Mouse (Mus musculus) myocyte (in vitro differentiated cells): ENCODE data around the gene Tmem38a. TPM values are rescaled to one million over a fixed set of nuclear protein-coding genes. Genes with fewer than 3 reads are reported as not detected.

Experiments used
- H3K27me3 ChIP-seq: one replicate; pipeline ENCODE4 v1.6.1; 2011; ENCODE audit not compliant: control insufficient read depth, insufficient read depth, insufficient read length
- H3K36me3 ChIP-seq: one replicate; pipeline ENCODE4 v1.6.1; 2011; ENCODE audit not compliant: control insufficient read depth, insufficient read depth
- H3K4me2 ChIP-seq: one replicate; pipeline ENCODE4 v1.6.1; 2011; ENCODE audit warnings: low read depth, control low read depth
- H3K4me3 ChIP-seq: one replicate; pipeline ENCODE4 v1.5.1; 2011; ENCODE audit warnings: mild to moderate bottlenecking, control low read depth, moderate library complexity
- H3K79me2 ChIP-seq: one replicate; pipeline ENCODE4 v1.6.1; 2011; ENCODE audit not compliant: control insufficient read depth, insufficient read depth
- H3ac ChIP-seq: one replicate; pipeline ENCODE4 v1.6.1; 2011; ENCODE audit not compliant: control insufficient read depth, insufficient read length
- CEBPB ChIP-seq: IDR thresholded peaks from 2 replicates; pipeline ENCODE4 v1.6.1; 2011; ENCODE audit warnings: mild to moderate bottlenecking, moderate library complexity; ENCODE audit not compliant: poor library complexity, insufficient read depth, severe bottlenecking
- E2F4 ChIP-seq: IDR thresholded peaks from one replicate; pipeline ENCODE4 v1.6.1; 2011; ENCODE audit warnings: mild to moderate bottlenecking, control low read depth, moderate library complexity; ENCODE audit not compliant: insufficient read depth
- MAX ChIP-seq: IDR thresholded peaks from one replicate; pipeline ENCODE4 v1.6.1; 2011; ENCODE audit warnings: low read depth, mild to moderate bottlenecking, control low read depth
- MYOD1 ChIP-seq, 3 experiments: IDR thresholded peaks; one replicate each; pipeline ENCODE4 v1.6.1; 2011; ENCODE audit warnings: control low read depth in 2 of 3, low read depth in 2 of 3, mild to moderate bottlenecking in 2 of 3, moderate library complexity in 1 of 3; ENCODE audit not compliant: insufficient read length in 2 of 3, control insufficient read depth in 1 of 3
- MYOG ChIP-seq, 3 experiments: IDR thresholded peaks; one replicate each; pipeline ENCODE4 v1.6.1; 2011; ENCODE audit warnings: control low read depth in 2 of 3, low read depth in 2 of 3, mild to moderate bottlenecking in 2 of 3; ENCODE audit not compliant: insufficient read length in 2 of 3, control insufficient read depth in 1 of 3, insufficient read depth in 1 of 3
- POLR2A ChIP-seq: IDR thresholded peaks from one replicate; pipeline ENCODE4 v1.6.1; 2011; ENCODE audit warnings: low read depth, mild to moderate bottlenecking, control low read depth, moderate library complexity; ENCODE audit not compliant: insufficient read length
- POLR2AphosphoS2 ChIP-seq: IDR thresholded peaks from one replicate; pipeline ENCODE4 v1.6.1; 2011; ENCODE audit warnings: low read depth, control low read depth; ENCODE audit not compliant: insufficient read length
- REST ChIP-seq: IDR thresholded peaks from one replicate; pipeline ENCODE4 v1.6.1; 2011; ENCODE audit warnings: mild to moderate bottlenecking, control low read depth, moderate library complexity; ENCODE audit not compliant: insufficient read depth, insufficient read length
- SRF ChIP-seq: IDR thresholded peaks from one replicate; pipeline ENCODE4 v1.6.1; 2011; ENCODE audit warnings: low read depth; ENCODE audit not compliant: control insufficient read depth, insufficient read length
- TCF12 ChIP-seq: IDR thresholded peaks from one replicate; pipeline ENCODE4 v1.6.1; 2011; ENCODE audit warnings: mild to moderate bottlenecking, control low read depth; ENCODE audit not compliant: poor library complexity, insufficient read depth, severe bottlenecking
- TCF3 ChIP-seq: IDR thresholded peaks from one replicate; pipeline ENCODE4 v1.6.1; 2011; ENCODE audit warnings: low read depth, control low read depth; ENCODE audit not compliant: insufficient read length
- USF1 ChIP-seq: IDR thresholded peaks from one replicate; pipeline ENCODE4 v1.6.1; 2011; ENCODE audit warnings: low read depth, mild to moderate bottlenecking, control low read depth, moderate library complexity
- polyA plus RNA-seq: library from polyadenylated mRNA; unstranded; fragments of >200 nt; fragmentation: generic; extraction: Trizol; gene quantifications from one replicate; pipeline ENCODE4 v1.2.1, GENCODE M21; 2012; ENCODE audit warnings: missing spikeins

Tmem38a gene
- polyA plus RNA-seq, 1 experiment: 351 TPM

DNA sequence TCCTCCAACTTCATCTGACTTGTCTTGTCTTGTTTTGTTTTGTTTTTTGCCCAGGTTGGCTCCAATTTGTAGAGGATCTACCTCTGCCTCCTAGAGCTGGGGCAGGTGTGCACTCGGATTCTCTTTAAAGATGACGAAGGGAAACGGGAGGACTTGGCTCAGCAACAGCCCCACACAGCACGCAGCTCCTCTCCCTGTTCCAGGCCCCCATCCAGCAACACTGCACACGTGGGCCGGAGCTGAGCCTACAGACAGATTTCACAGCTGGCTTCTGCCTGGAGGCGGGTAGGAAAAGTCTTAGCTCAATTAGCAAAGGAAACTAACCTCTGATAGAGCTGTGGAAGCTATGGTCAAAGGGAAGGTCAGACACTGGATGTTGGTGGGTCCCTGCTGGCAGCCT, 17.4 kb downstream of the Tmem38a start:
- Histone ChIP-seq H3K79me2 (no peaks in the 10 kb centered on the region), H3K36me3 (no peaks in the 10 kb centered on the region), H3K4me2 (peak overlapping the region; percentile 42), H3K4me3 (no peak overlapping the region), H3ac (no peak overlapping the region), H3K27me3 (no peaks in the 10 kb centered on the region)
- TF ChIP-seq POLR2AphosphoS2 (no peak), MYOG (IDR thresholded peaks at IDR 0.05; ENCODE audit: control insufficient read depth in 1 of 3, insufficient read depth in 1 of 3, insufficient read length in 2 of 3, low read depth in 2 of 3) (peak in 1 of 3 experiments; percentile 2), MYOD1 (IDR thresholded peaks at IDR 0.05; ENCODE audit: control insufficient read depth in 1 of 3, insufficient read length in 2 of 3, low read depth in 2 of 3) (peak in 1 of 3 experiments; percentile 25), USF1 (peak; percentile 3)

DNA sequence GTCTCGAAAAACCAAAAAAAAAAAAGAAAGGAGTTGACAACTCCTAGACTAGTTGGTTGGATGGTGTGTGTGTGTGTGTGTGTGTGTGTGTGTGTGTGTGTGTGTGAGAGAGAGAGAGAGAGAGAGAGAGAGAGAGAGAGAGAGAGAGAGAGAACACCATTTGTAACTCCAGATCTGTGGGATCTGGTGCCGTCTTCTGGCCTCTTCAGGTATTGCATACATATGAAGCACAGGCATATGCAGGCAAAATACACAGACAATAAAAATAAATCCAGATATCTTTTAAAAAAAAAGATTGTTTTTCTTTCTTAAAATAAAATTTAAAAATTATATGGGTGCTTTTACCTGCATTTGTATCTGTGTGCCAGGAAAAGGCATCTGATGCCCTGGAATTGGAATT, 18.3 kb downstream of the Tmem38a start:
- H3K4me3 ChIP-seq: no peak overlapping the region
- no peak overlapping the region for H3K4me2 ChIP-seq
- no peak for TF ChIP-seq MAX
- no peak for TF ChIP-seq TCF3
- no peak for TF ChIP-seq USF1
- TF ChIP-seq POLR2A: no peak
- no peak for TF ChIP-seq E2F4
- TF ChIP-seq MYOG (IDR thresholded peaks at IDR 0.05; ENCODE audit: control insufficient read depth in 1 of 3, insufficient read depth in 1 of 3, insufficient read length in 2 of 3, low read depth in 2 of 3): no peak
- no peak for TF ChIP-seq REST
- no peak for TF ChIP-seq POLR2AphosphoS2
- no peak for TF ChIP-seq CEBPB
- TF ChIP-seq MYOD1 (IDR thresholded peaks at IDR 0.05; ENCODE audit: control insufficient read depth in 1 of 3, insufficient read length in 2 of 3, low read depth in 2 of 3): no peak
- no peak for TF ChIP-seq TCF12
- TF ChIP-seq SRF: no peak
- no peaks in the 10 kb centered on the region for H3K36me3 ChIP-seq
- H3K79me2 ChIP-seq: no peaks in the 10 kb centered on the region
- no peak overlapping the region for H3ac ChIP-seq
- no peaks in the 10 kb centered on the region for H3K27me3 ChIP-seq

Other genes starting within 250 kb of the Tmem38a start
- gene Eps15l1, start 150.6 kb upstream of the Tmem38a start, polyA plus RNA-seq: 22.8 TPM
- gene Calr3, start 128.2 kb upstream of the Tmem38a start, polyA plus RNA-seq: 0.38 TPM
- gene 1700030K09Rik, start 128.2 kb upstream of the Tmem38a start, polyA plus RNA-seq: 7.3 TPM
- gene Cherp, start 96.8 kb upstream of the Tmem38a start, polyA plus RNA-seq: 39.9 TPM
- gene Slc35e1, start 79.4 kb upstream of the Tmem38a start, polyA plus RNA-seq: 25.9 TPM
- 7.6 TPM for gene Med26, start 23.8 kb upstream of the Tmem38a start, polyA plus RNA-seq
- gene Smim7, start 967 bp upstream of the Tmem38a start, polyA plus RNA-seq: 74.3 TPM
- gene Nwd1, start 74.7 kb downstream of the Tmem38a start, polyA plus RNA-seq: 0.10 TPM
- 155 TPM for gene Sin3b, start 151.2 kb downstream of the Tmem38a start, polyA plus RNA-seq
- 1.4 TPM for gene F2rl3, start 189.8 kb downstream of the Tmem38a start, polyA plus RNA-seq